Comparison of ENCODE assay signal across 24 mouse cellular contexts in the genomic region with DNA sequence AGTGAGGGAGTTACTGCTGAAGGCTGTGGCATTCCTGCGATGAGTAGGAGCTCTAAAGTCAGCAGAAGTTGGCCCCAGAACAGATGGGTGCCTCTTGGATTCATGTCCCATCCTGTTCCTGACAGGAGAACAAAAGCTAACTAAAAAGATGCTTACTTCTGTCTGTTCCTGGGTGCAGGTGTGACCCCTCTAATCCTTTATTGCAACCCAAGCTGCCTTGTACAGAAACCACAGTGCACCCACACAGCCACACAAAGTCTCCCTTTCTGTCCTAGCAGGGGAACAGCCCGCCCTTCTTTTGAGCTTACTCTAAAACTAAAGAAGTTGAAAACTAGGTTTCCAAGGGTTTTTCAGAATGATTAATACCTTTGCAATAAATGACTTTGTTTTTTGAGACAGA.
"Had no signal": no experiment of that assay in that cellular context is flagged by ENCODE, and none has a peak within 500 bp of the region (broad histone marks: within the 10 kb centered on the region; RNA-seq: fewer than 3 reads in every experiment).

No protein-coding gene starts in this region.

- H3K9me3 ChIP-seq: hindbrain, embryonic 13.5 days; hindbrain, embryonic 15.5 days; kidney, embryonic 15.5 days; limb, embryonic 13.5 days; limb, embryonic 15.5 days had no signal

- H3K4me1 ChIP-seq: hindbrain, embryonic 13.5 days; hindbrain, embryonic 15.5 days; kidney, embryonic 15.5 days; limb, embryonic 15.5 days had no signal

- H3K9ac ChIP-seq: hindbrain, embryonic 13.5 days; hindbrain, embryonic 15.5 days; kidney, embryonic 15.5 days; limb, embryonic 13.5 days; limb, embryonic 15.5 days had no signal

- H3K4me2 ChIP-seq: heart, embryonic 11.5 days; hindbrain, embryonic 13.5 days; hindbrain, embryonic 15.5 days; kidney, embryonic 15.5 days; limb, embryonic 13.5 days; limb, embryonic 15.5 days had no signal

- DNase-seq: gastrocnemius, postnatal 14 days; gastrocnemius, postnatal 36 days; heart, adult 11 months; heart, adult 2 months; heart, postnatal 14 days; heart, postnatal 36 days; kidney, adult 11 months; kidney, adult 2 months; kidney, adult 9 months; kidney, postnatal 14 days; kidney, postnatal 36 days; layer of hippocampus, adult 9-11 months; layer of hippocampus, postnatal 36 days; left cerebral cortex, postnatal 4 days had no signal

- H3K4me3 ChIP-seq: heart, adult 2 months; hindbrain, embryonic 13.5 days; hindbrain, embryonic 15.5 days; kidney, embryonic 15.5 days; limb, embryonic 13.5 days; limb, embryonic 15.5 days had no signal

- ATAC-seq: forebrain, embryonic 16.5 days; hindbrain, postnatal 0 days; intestine, embryonic 16.5 days had no signal

- H3K27me3 ChIP-seq: hindbrain, embryonic 13.5 days; hindbrain, embryonic 15.5 days; kidney, embryonic 15.5 days; limb, embryonic 13.5 days; limb, embryonic 15.5 days had no signal

- H3K27ac ChIP-seq: heart, adult 2 months; hindbrain, embryonic 13.5 days; hindbrain, embryonic 15.5 days; hindbrain, postnatal 0 days; kidney, embryonic 15.5 days; kidney, postnatal 0 days; limb, embryonic 13.5 days; limb, embryonic 15.5 days had no signal
